ENCODE assay signal across 8 mouse cellular contexts in genomic region chr3:89419571-89419970, GRCm38 (mm10). TPM values are rescaled to one million over a fixed set of nuclear protein-coding genes. Genes with fewer than 3 reads are reported as not detected.
DNase-seq lines count a peak whose midpoint lies in the region; ATAC-seq and TF ChIP-seq lines count a peak whose summit lies in the region.

No protein-coding gene starts in this region.

- H3K79me3 ChIP-seq in C2C12 (ENCODE audit: low read depth), result peaks cover 59% of the 10 kb centered on the region

- H3K4me3 ChIP-seq in C2C12 (ENCODE audit: insufficient read depth, poor library complexity, severe bottlenecking), result peak overlapping the region; percentile 73
- peak overlapping the region; percentile 67 for H3K4me3 ChIP-seq in forebrain, postnatal 0 days (ENCODE audit: low read depth, low read length)
- peak overlapping the region; percentile 70 for H3K4me3 ChIP-seq in hindbrain, postnatal 0 days (ENCODE audit: low read length)
- H3K4me3 ChIP-seq in liver, embryonic 13.5 days (replicated peaks), result peak overlapping the region; percentile 76
- peak overlapping the region; percentile 51 for H3K4me3 ChIP-seq in neural tube, embryonic 13.5 days

- H3K36me3 ChIP-seq in C2C12 (ENCODE audit: control insufficient read depth, insufficient read depth), result peaks cover 49% of the 10 kb centered on the region
- peaks cover 5% of the 10 kb centered on the region; the same call in 1 of the 2 replicates for H3K36me3 ChIP-seq in forebrain, postnatal 0 days (ENCODE audit: insufficient read depth)
- peaks cover 5% of the 10 kb centered on the region for H3K36me3 ChIP-seq in hindbrain, postnatal 0 days (ENCODE audit: insufficient read depth, low read length)
- peaks cover 46% of the 10 kb centered on the region for H3K36me3 ChIP-seq in liver, embryonic 13.5 days
- peaks cover 17% of the 10 kb centered on the region for H3K36me3 ChIP-seq in neural tube, embryonic 13.5 days

- no peak for TF ChIP-seq CTCF in C2C12 (IDR thresholded peaks at IDR 0.05; ENCODE audit: control insufficient read depth, insufficient read depth, insufficient read length)
- no peak for TF ChIP-seq CTCF in forebrain, postnatal 0 days (IDR thresholded peaks at IDR 0.05; ENCODE audit: low read depth)
- no peak for TF ChIP-seq CTCF in hindbrain, postnatal 0 days (IDR thresholded peaks at IDR 0.05; ENCODE audit: low read depth)

- peak; percentile 49 to 51 for DNase-seq in adrenal gland, adult 18-20 months (ENCODE audit: low spot score in 2 of 2)
- DNase-seq in forebrain, postnatal 0 days, result no peak
- DNase-seq in hindbrain, postnatal 0 days (ENCODE audit: low spot score), result no peak
- no peak for DNase-seq in liver, embryonic 13.5 days
- DNase-seq in B cell, adult 2 months, result no peak

- H3K79me2 ChIP-seq in C2C12 (ENCODE audit: control insufficient read depth, insufficient read depth), result peaks cover 88% of the 10 kb centered on the region

- peaks cover 16% of the 10 kb centered on the region for H3K4me1 ChIP-seq in forebrain, postnatal 0 days (ENCODE audit: insufficient read depth)
- peaks cover 14% of the 10 kb centered on the region for H3K4me1 ChIP-seq in hindbrain, postnatal 0 days (ENCODE audit: insufficient read depth, low read length)
- H3K4me1 ChIP-seq in liver, embryonic 13.5 days (replicated peaks), result peaks cover 73% of the 10 kb centered on the region
- peaks cover 64% of the 10 kb centered on the region for H3K4me1 ChIP-seq in neural tube, embryonic 13.5 days (replicated peaks)

- peak overlapping the region; percentile 83 for H3K4me2 ChIP-seq in forebrain, postnatal 0 days (ENCODE audit: low read depth)
- peak overlapping the region; percentile 99 for H3K4me2 ChIP-seq in hindbrain, postnatal 0 days (ENCODE audit: low read depth, low read length)
- H3K4me2 ChIP-seq in liver, embryonic 13.5 days, result peak overlapping the region; percentile 97
- peak overlapping the region; percentile 89 for H3K4me2 ChIP-seq in neural tube, embryonic 13.5 days

- 3% methylated on average over 9 of the region's 9 CpGs for WGBS in forebrain, postnatal 0 days
- WGBS in hindbrain, postnatal 0 days, result 4% methylated on average over 9 of the region's 9 CpGs
- WGBS in liver, embryonic 13.5 days (ENCODE audit: insufficient replicate concordance), result 6% methylated on average over 9 of the region's 9 CpGs
- under 1% methylated on average over 9 of the region's 9 CpGs for WGBS in neural tube, embryonic 13.5 days

- H3K9me3 ChIP-seq in forebrain, postnatal 0 days (ENCODE audit: low read length), result no peaks in the 10 kb centered on the region
- H3K9me3 ChIP-seq in hindbrain, postnatal 0 days (ENCODE audit: low read length), result no peaks in the 10 kb centered on the region
- 0 out of 2 replicates have a peak, but pooled peaks cover 2% of the 10 kb centered on the region for H3K9me3 ChIP-seq in liver, embryonic 13.5 days (replicated peaks)
- no peaks in the 10 kb centered on the region for H3K9me3 ChIP-seq in neural tube, embryonic 13.5 days

- H3K9ac ChIP-seq in forebrain, postnatal 0 days, result peak overlapping the region; percentile 46
- peak overlapping the region; percentile 55 for H3K9ac ChIP-seq in hindbrain, postnatal 0 days (replicated peaks; ENCODE audit: low read length)
- peak overlapping the region; percentile 89 for H3K9ac ChIP-seq in liver, embryonic 13.5 days
- H3K9ac ChIP-seq in neural tube, embryonic 13.5 days, result peak overlapping the region; percentile 79

- H3K27ac ChIP-seq in forebrain, postnatal 0 days (ENCODE audit: low read depth, low read length), result peak overlapping the region; percentile 80; the same call in 1 of the 2 replicates
- peak overlapping the region; percentile 85 for H3K27ac ChIP-seq in hindbrain, postnatal 0 days
- peak overlapping the region; percentile 98 for H3K27ac ChIP-seq in liver, embryonic 13.5 days
- H3K27ac ChIP-seq in neural tube, embryonic 13.5 days (replicated peaks), result peak overlapping the region; percentile 86

- H3K27me3 ChIP-seq in C2C12 (ENCODE audit: control insufficient read depth, insufficient read depth, insufficient read length), result no peaks in the 10 kb centered on the region
- no peaks in the 10 kb centered on the region for H3K27me3 ChIP-seq in forebrain, postnatal 0 days (ENCODE audit: insufficient read depth, low read length)
- no peaks in the 10 kb centered on the region for H3K27me3 ChIP-seq in hindbrain, postnatal 0 days (ENCODE audit: insufficient read depth, low read length)
- H3K27me3 ChIP-seq in liver, embryonic 13.5 days, result no peaks in the 10 kb centered on the region
- no peaks in the 10 kb centered on the region for H3K27me3 ChIP-seq in neural tube, embryonic 13.5 days

- peak overlapping the region; percentile 70 for H3ac ChIP-seq in C2C12 (ENCODE audit: control insufficient read depth, insufficient read length, low read depth)

- ATAC-seq in forebrain, postnatal 0 days, result no peak
- ATAC-seq in hindbrain, postnatal 0 days, result no peak
- no peak for ATAC-seq in liver, embryonic 13.5 days (ENCODE audit: low read depth)
- ATAC-seq in neural tube, embryonic 13.5 days (ENCODE audit: low read depth), result no peak
- ATAC-seq in activated CD4-positive, CD25-positive, alpha-beta regulatory T cell, adult 4 months, result no peak

TF ChIP-seq in C2C12, 6 proteins besides CTCF, POLR2A, EP300 and RAD21:
- TF ChIP-seq CEBPB (IDR thresholded peaks at IDR 0.05; ENCODE audit: low read depth), result peak; percentile 76
- no peak for TF ChIP-seq MYOG (IDR thresholded peaks at IDR 0.05; ENCODE audit: control insufficient read depth, extremely low read depth, insufficient read length)

RNA-seq across cellular contexts. Expression of gene Shc1, which starts 1.3 kb away (rescaled TPM):
- 86.3 TPM for polyA plus RNA-seq in C2C12 (2012; fragmentation: generic; extraction: Trizol)
- 10 to 100 TPM; 75.5 to 87.1 TPM for total RNA-seq in adrenal gland, adult 18-20 months (2021)
- 15.8 and 19.8 TPM in 2 replicates for total RNA-seq in forebrain, postnatal 0 days (2014; rRNA removed)
- polyA plus RNA-seq in forebrain, postnatal 0 days (2015; fragmentation: Nextera tagmentation; extraction: Ambion mirVana), result 11.3 and 11.8 TPM in 2 replicates
- 29.6 and 33.4 TPM in 2 replicates for total RNA-seq in hindbrain, postnatal 0 days (2014; rRNA removed)
- 12.8 and 13.9 TPM in 2 replicates for polyA plus RNA-seq in hindbrain, postnatal 0 days (2015; fragmentation: Nextera tagmentation; extraction: Ambion mirVana)
- polyA plus RNA-seq in liver, embryonic 13.5 days (2015; fragmentation: Nextera tagmentation; extraction: Ambion mirVana), result 42.3 and 51.4 TPM in 2 replicates
- 41.8 and 45.1 TPM in 2 replicates for polyA plus RNA-seq in neural tube, embryonic 13.5 days (2015; fragmentation: Nextera tagmentation; extraction: Ambion mirVana)
- polyA plus RNA-seq in activated CD4-positive, CD25-positive, alpha-beta regulatory T cell, adult 4 months (2017; shearing (Covaris generic)), result 10 to 100 TPM; 29.6 to 43.2 TPM

RNA-seq across cellular contexts. Expression of gene Cks1b, which starts 1.4 kb away (rescaled TPM):
- 446 TPM for polyA plus RNA-seq in C2C12 (2012; fragmentation: generic; extraction: Trizol)
- 10 to 100 TPM; 14.3 to 19.6 TPM for total RNA-seq in adrenal gland, adult 18-20 months (2021)
- total RNA-seq in forebrain, postnatal 0 days (2014; rRNA removed), result 24.5 and 27.3 TPM in 2 replicates
- 93.9 and 109 TPM in 2 replicates for polyA plus RNA-seq in forebrain, postnatal 0 days (2015; fragmentation: Nextera tagmentation; extraction: Ambion mirVana)
- 43.6 and 45.6 TPM in 2 replicates for total RNA-seq in hindbrain, postnatal 0 days (2014; rRNA removed)
- 103 and 107 TPM in 2 replicates for polyA plus RNA-seq in hindbrain, postnatal 0 days (2015; fragmentation: Nextera tagmentation; extraction: Ambion mirVana)
- 282 and 301 TPM in 2 replicates for polyA plus RNA-seq in liver, embryonic 13.5 days (2015; fragmentation: Nextera tagmentation; extraction: Ambion mirVana)
- polyA plus RNA-seq in neural tube, embryonic 13.5 days (2015; fragmentation: Nextera tagmentation; extraction: Ambion mirVana), result 110 and 144 TPM in 2 replicates
- polyA plus RNA-seq in activated CD4-positive, CD25-positive, alpha-beta regulatory T cell, adult 4 months (2017; shearing (Covaris generic)), result 10 to 100 TPM; 70.8 to 92.3 TPM

RNA-seq across cellular contexts. Expression of gene Flad1, which starts 7.9 kb away (rescaled TPM):
- polyA plus RNA-seq in C2C12 (2012; fragmentation: generic; extraction: Trizol), result 11.0 TPM
- 10 to 100 TPM; 28.6 to 37.6 TPM for total RNA-seq in adrenal gland, adult 18-20 months (2021)
- total RNA-seq in forebrain, postnatal 0 days (2014; rRNA removed), result 25.6 and 34.9 TPM in 2 replicates
- polyA plus RNA-seq in forebrain, postnatal 0 days (2015; fragmentation: Nextera tagmentation; extraction: Ambion mirVana), result 30.9 and 31.5 TPM in 2 replicates
- 32.1 and 40.7 TPM in 2 replicates for total RNA-seq in hindbrain, postnatal 0 days (2014; rRNA removed)
- polyA plus RNA-seq in hindbrain, postnatal 0 days (2015; fragmentation: Nextera tagmentation; extraction: Ambion mirVana), result 23.8 and 26.8 TPM in 2 replicates
- 18.0 and 18.7 TPM in 2 replicates for polyA plus RNA-seq in liver, embryonic 13.5 days (2015; fragmentation: Nextera tagmentation; extraction: Ambion mirVana)
- polyA plus RNA-seq in neural tube, embryonic 13.5 days (2015; fragmentation: Nextera tagmentation; extraction: Ambion mirVana), result 30.7 and 33.2 TPM in 2 replicates
- 10 to 100 TPM; 37.7 to 45.7 TPM for polyA plus RNA-seq in activated CD4-positive, CD25-positive, alpha-beta regulatory T cell, adult 4 months (2017; shearing (Covaris generic))

RNA-seq across cellular contexts. Expression of gene Pygo2, which starts 10.4 kb away (rescaled TPM):
- polyA plus RNA-seq in C2C12 (2012; fragmentation: generic; extraction: Trizol), result 53.1 TPM
- 10 to 100 TPM; 40.7 to 40.9 TPM for total RNA-seq in adrenal gland, adult 18-20 months (2021)
- 62.5 and 72.1 TPM in 2 replicates for total RNA-seq in forebrain, postnatal 0 days (2014; rRNA removed)
- polyA plus RNA-seq in forebrain, postnatal 0 days (2015; fragmentation: Nextera tagmentation; extraction: Ambion mirVana), result 42.5 and 43.5 TPM in 2 replicates
- total RNA-seq in hindbrain, postnatal 0 days (2014; rRNA removed), result 74.1 and 74.7 TPM in 2 replicates
- polyA plus RNA-seq in hindbrain, postnatal 0 days (2015; fragmentation: Nextera tagmentation; extraction: Ambion mirVana), result 28.8 and 31.0 TPM in 2 replicates
- polyA plus RNA-seq in liver, embryonic 13.5 days (2015; fragmentation: Nextera tagmentation; extraction: Ambion mirVana), result 11.0 and 12.0 TPM in 2 replicates
- polyA plus RNA-seq in neural tube, embryonic 13.5 days (2015; fragmentation: Nextera tagmentation; extraction: Ambion mirVana), result 40.4 and 47.7 TPM in 2 replicates
- 1 to 10 TPM; 8.6 to 9.6 TPM for polyA plus RNA-seq in activated CD4-positive, CD25-positive, alpha-beta regulatory T cell, adult 4 months (2017; shearing (Covaris generic))

RNA-seq across cellular contexts. Expression of gene Pbxip1, which starts 16.9 kb away (rescaled TPM):
- 34.6 TPM for polyA plus RNA-seq in C2C12 (2012; fragmentation: generic; extraction: Trizol)
- total RNA-seq in adrenal gland, adult 18-20 months (2021), result 10 to 100 TPM; 53.2 to 57.8 TPM
- 16.9 and 21.6 TPM in 2 replicates for total RNA-seq in forebrain, postnatal 0 days (2014; rRNA removed)
- polyA plus RNA-seq in forebrain, postnatal 0 days (2015; fragmentation: Nextera tagmentation; extraction: Ambion mirVana), result 16.9 and 27.8 TPM in 2 replicates
- 22.5 and 33.6 TPM in 2 replicates for total RNA-seq in hindbrain, postnatal 0 days (2014; rRNA removed)
- 28.5 and 31.3 TPM in 2 replicates for polyA plus RNA-seq in hindbrain, postnatal 0 days (2015; fragmentation: Nextera tagmentation; extraction: Ambion mirVana)
- 6.0 and 6.8 TPM in 2 replicates for polyA plus RNA-seq in liver, embryonic 13.5 days (2015; fragmentation: Nextera tagmentation; extraction: Ambion mirVana)
- polyA plus RNA-seq in neural tube, embryonic 13.5 days (2015; fragmentation: Nextera tagmentation; extraction: Ambion mirVana), result 15.6 and 17.0 TPM in 2 replicates
- 10 to 100 TPM; 35.6 to 47.3 TPM for polyA plus RNA-seq in activated CD4-positive, CD25-positive, alpha-beta regulatory T cell, adult 4 months (2017; shearing (Covaris generic))

Comparison
In these comparisons a context has a peak if more than half of its experiments do, and no peak if none do; other contexts are left out.
1. DNase-seq: peak in adrenal gland, adult 18-20 months (2 of 2); none in forebrain, postnatal 0 days (single experiment), hindbrain, postnatal 0 days (single experiment), liver, embryonic 13.5 days (single experiment) and B cell, adult 2 months (0 of 2).
2. Peak in every context shown above with its lines, with median percentiles within 50 percentile points of each other: H3K4me3 ChIP-seq, H3K27ac ChIP-seq, H3K4me2 ChIP-seq and H3K9ac ChIP-seq.